Mouse (Mus musculus): ENCODE data around the gene Hipk4. TPM values are rescaled to one million over a fixed set of nuclear protein-coding genes. Genes with fewer than 3 reads are reported as not detected.

Hipk4 gene
- polyA plus RNA-seq, 1 experiment from 2014 or later = 0.97 TPM

GRCm38 (mm10) chr7:27569580-27570224 lies 46.6 kb downstream of the Hipk4 start:
- ATAC-seq (ENCODE audit: insufficient number of reproducible peaks, insufficient read depth, low FRiP score, low TSS enrichment, low read depth) = no peak
- Histone ChIP-seq H3K9ac (replicated peaks) (no peak overlapping the region), H3K27ac (no peak overlapping the region), H3K4me3 (replicated peaks) (no peak overlapping the region), H3K27me3 (no peaks in the 10 kb centered on the region), H3K9me3 (no peaks in the 10 kb centered on the region), H3K36me3 (peaks cover 88% of the 10 kb centered on the region), H3K4me1 (replicated peaks) (no peaks in the 10 kb centered on the region), H3K4me2 (no peak overlapping the region)
- 88% methylated on average over 5 of the region's 5 CpGs for WGBS

DNA sequence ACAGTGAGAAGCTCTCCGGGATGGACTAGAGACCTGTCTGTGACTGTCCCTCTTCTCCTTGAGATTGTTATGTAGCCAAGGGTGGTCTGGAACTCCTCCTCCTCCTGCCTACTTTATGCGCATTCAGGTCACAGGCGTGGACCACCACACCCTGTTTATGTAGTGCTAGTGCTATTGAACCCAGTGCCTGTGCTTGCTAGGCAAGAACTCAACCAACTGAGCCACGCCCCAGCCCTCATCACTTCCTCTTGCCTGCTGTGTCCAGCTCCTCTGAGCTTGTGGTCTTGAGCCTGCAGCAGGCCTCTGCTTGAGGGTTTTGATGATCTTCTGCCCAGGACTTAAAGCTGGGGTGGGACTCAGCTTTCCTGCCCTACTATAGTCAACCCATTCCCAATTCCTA lies 49.1 kb downstream of the Hipk4 start:
- Histone ChIP-seq H3K36me3 (peaks cover 90% of the 10 kb centered on the region), H3K4me1 (replicated peaks) (no peaks in the 10 kb centered on the region), H3K4me3 (replicated peaks) (no peak overlapping the region), H3K9me3 (no peaks in the 10 kb centered on the region), H3K27me3 (no peaks in the 10 kb centered on the region), H3K9ac (replicated peaks) (no peak overlapping the region), H3K27ac (no peak overlapping the region), H3K4me2 (no peak overlapping the region)
- 97% methylated on average over 4 of the region's 4 CpGs for WGBS
- no peak for ATAC-seq (ENCODE audit: insufficient number of reproducible peaks, insufficient read depth, low FRiP score, low TSS enrichment, low read depth)

DNA sequence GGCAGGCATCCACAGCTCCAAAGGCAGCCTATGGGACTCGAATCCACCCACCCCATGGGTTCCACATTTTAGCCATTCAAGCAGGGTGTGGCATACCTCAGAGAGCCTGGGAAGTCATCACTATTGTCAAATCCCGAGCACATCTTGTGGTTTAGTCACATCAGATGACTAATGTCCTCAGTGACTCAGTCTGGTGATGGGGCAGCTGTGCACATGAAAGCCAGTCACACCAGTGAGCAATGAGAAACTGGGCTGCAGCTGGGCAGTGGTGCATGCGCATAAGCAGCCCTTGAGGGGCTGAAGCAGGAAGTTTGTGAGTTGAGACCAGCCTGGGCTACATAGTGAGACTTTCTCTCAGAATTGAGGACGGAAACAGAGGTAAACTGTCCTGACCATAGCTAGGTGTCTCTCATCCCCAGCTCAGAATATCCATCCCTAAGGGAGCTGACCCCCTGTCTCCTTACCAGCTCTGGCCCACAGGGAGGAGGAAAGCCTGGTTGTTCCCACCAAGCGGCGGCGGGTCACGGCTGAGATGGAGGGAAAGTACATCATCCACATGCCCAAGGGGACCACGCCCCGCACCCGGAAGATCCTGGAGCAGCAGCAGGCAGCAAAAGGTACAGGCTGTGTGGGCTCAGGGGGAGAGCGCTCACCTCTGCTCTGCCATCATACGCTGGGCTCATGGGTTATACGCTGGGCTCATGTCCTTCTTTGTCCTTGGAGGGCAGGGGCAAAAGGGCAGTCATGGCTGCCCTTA lies 51.2 kb downstream of the Hipk4 start:
- H3K4me3 ChIP-seq (replicated peaks) = no peak overlapping the region
- no peaks in the 10 kb centered on the region for H3K27me3 ChIP-seq
- H3K9me3 ChIP-seq = no peaks in the 10 kb centered on the region
- H3K36me3 ChIP-seq = peaks cover 92% of the 10 kb centered on the region
- 93% methylated on average over 14 of the region's 14 CpGs for WGBS
- H3K4me2 ChIP-seq = no peak overlapping the region
- no peaks in the 10 kb centered on the region for H3K4me1 ChIP-seq (replicated peaks)
- ATAC-seq (ENCODE audit: insufficient number of reproducible peaks, insufficient read depth, low FRiP score, low TSS enrichment, low read depth) = no peak
- H3K9ac ChIP-seq (replicated peaks) = no peak overlapping the region
- H3K27ac ChIP-seq = no peak overlapping the region

DNA sequence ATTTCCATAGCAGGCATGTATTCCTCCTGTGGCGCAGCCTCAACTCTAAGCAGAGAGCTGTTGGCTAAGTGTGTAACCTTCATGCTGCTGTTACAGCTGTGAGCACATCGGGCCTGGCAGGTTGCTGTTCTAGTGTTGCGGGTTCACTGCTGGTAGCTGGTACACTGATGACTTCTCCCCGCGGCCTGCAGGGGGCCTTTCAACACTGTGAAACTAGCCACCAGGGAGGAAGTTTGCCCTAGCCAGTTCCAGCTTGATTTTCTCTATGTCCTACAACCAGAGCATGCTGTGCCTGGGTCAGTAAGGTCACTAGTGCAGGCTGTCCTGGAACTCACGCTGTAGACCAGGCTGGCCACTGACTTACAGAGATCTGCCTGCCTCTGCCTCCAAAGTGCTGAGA lies 53.8 kb downstream of the Hipk4 start:
- H3K4me2 ChIP-seq = no peak overlapping the region
- peaks cover 93% of the 10 kb centered on the region for H3K36me3 ChIP-seq
- H3K9ac ChIP-seq (replicated peaks) = no peak overlapping the region
- no peak overlapping the region for H3K4me3 ChIP-seq (replicated peaks)
- H3K4me1 ChIP-seq (replicated peaks) = no peaks in the 10 kb centered on the region
- no peaks in the 10 kb centered on the region for H3K9me3 ChIP-seq
- no peaks in the 10 kb centered on the region for H3K27me3 ChIP-seq
- ATAC-seq (ENCODE audit: insufficient number of reproducible peaks, insufficient read depth, low FRiP score, low TSS enrichment, low read depth) = no peak
- WGBS = 66% methylated on average over 6 of the region's 6 CpGs
- no peak overlapping the region for H3K27ac ChIP-seq

DNA sequence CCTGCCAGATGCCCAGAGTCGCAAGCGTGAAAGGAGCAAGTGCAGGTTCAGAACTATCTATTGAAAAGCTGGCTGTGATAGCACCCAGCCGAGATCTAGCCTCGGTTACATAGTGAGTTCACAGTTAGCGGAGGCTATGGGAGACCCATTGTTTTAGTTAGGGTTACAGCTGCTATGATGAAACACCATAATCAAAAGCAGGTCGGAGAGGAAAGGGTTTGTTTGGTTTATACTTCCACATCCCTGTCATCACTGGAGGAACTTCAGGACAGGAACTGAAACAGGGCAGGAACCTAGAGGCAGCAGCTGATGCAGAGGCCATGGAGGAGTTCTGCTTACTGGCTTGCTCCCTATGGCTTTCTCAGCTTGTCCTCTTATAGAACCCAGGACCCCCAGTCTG lies 54.5 kb downstream of the Hipk4 start:
- Histone ChIP-seq H3K9ac (replicated peaks) (no peak overlapping the region), H3K4me1 (replicated peaks) (no peaks in the 10 kb centered on the region), H3K4me3 (replicated peaks) (no peak overlapping the region), H3K9me3 (no peaks in the 10 kb centered on the region), H3K27me3 (no peaks in the 10 kb centered on the region), H3K4me2 (no peak overlapping the region), H3K36me3 (peaks cover 93% of the 10 kb centered on the region), H3K27ac (no peak overlapping the region)
- ATAC-seq (ENCODE audit: insufficient number of reproducible peaks, insufficient read depth, low FRiP score, low TSS enrichment, low read depth) = no peak
- 93% methylated on average over 6 of the region's 6 CpGs for WGBS

GRCm38 (mm10) chr7:27578465-27578864 lies 55.4 kb downstream of the Hipk4 start:
- Histone ChIP-seq H3K27me3 (no peaks in the 10 kb centered on the region), H3K4me1 (replicated peaks) (no peaks in the 10 kb centered on the region), H3K4me2 (no peak overlapping the region), H3K4me3 (replicated peaks) (no peak overlapping the region), H3K9me3 (no peaks in the 10 kb centered on the region), H3K27ac (no peak overlapping the region), H3K36me3 (peaks cover 98% of the 10 kb centered on the region), H3K9ac (replicated peaks) (no peak overlapping the region)
- no peak for ATAC-seq (ENCODE audit: insufficient number of reproducible peaks, insufficient read depth, low FRiP score, low TSS enrichment, low read depth)
- WGBS = 54% methylated on average over 7 of the region's 7 CpGs

DNA sequence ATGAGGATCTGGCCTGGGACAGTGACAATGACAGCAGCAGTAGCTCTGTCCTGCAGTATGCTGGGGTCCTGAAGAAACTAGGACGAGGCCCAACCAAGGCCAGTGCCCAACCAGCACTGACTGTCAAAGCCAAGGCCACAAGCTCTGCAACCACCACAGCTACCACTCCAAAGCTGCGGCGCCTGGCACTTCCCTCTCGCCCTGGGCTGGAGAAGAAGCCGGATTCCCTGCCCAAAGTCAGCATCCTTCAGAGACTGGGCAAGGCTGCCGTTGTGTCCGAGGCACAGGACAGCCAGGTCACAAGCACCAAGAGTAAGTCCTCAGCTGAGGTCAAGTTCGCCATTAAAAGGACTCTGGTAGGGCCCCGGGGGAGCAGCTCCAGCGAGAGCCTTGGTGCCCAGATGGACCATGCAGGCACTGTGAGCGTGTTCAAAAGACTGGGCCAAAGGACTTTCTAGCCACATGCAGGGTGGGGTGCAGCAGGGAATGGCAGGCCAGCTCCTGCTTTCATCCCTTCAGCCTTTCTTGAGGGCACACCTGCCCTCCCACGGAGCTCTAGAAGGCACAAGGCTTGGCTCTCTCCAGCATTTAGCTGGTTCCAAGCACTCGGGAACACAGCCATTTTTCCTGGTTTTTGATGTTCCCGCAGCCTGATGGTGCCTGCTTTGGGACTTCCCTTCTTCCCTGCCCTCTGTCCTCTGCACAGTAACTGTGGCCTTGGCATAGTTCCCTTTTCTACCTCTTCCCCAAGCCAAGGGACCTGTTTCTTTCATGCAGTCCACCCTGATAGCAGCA lies 57.5 kb downstream of the Hipk4 start:
- peaks cover 96% of the 10 kb centered on the region for H3K36me3 ChIP-seq

More for the DNA sequence above, 57.5 kb downstream of the Hipk4 start:
- Histone ChIP-seq H3K9ac (replicated peaks) (no peak overlapping the region), H3K4me2 (no peak overlapping the region), H3K4me3 (replicated peaks) (no peak overlapping the region), H3K4me1 (replicated peaks) (no peaks in the 10 kb centered on the region), H3K9me3 (no peaks in the 10 kb centered on the region), H3K27ac (no peak overlapping the region), H3K27me3 (no peaks in the 10 kb centered on the region)
- WGBS = 88% methylated on average over 14 of the region's 14 CpGs
- no peak for ATAC-seq (ENCODE audit: insufficient number of reproducible peaks, insufficient read depth, low FRiP score, low TSS enrichment, low read depth)

Other genes with a start within 250 kb of the Hipk4 start
- gene Ltbp4, start 185.6 kb upstream of the Hipk4 start, polyA plus RNA-seq (2016; fragmentation: Nextera tagmentation; extraction: Ambion mirVana) = 15.2 and 15.8 TPM in 2 replicates
- gene Shkbp1, start 167.2 kb upstream of the Hipk4 start, polyA plus RNA-seq (2016; fragmentation: Nextera tagmentation; extraction: Ambion mirVana) = 59.5 and 59.9 TPM in 2 replicates
- 0.42 TPM in 1 of 2 replicates, not detected in the other for gene Gm20479, start 165.8 kb upstream of the Hipk4 start, polyA plus RNA-seq (2016; fragmentation: Nextera tagmentation; extraction: Ambion mirVana)
- gene Sptbn4, start 75.6 kb upstream of the Hipk4 start, polyA plus RNA-seq (2016; fragmentation: Nextera tagmentation; extraction: Ambion mirVana) = 0.26 and 0.41 TPM in 2 replicates
- 34.1 and 38.8 TPM in 2 replicates for gene Blvrb, start 75.3 kb upstream of the Hipk4 start, polyA plus RNA-seq (2016; fragmentation: Nextera tagmentation; extraction: Ambion mirVana)
- 29.4 and 30.3 TPM in 2 replicates for gene Sertad3, start 49.5 kb upstream of the Hipk4 start, polyA plus RNA-seq (2016; fragmentation: Nextera tagmentation; extraction: Ambion mirVana)
- 29.4 and 30.4 TPM in 2 replicates for gene Sertad1, start 36.4 kb upstream of the Hipk4 start, polyA plus RNA-seq (2016; fragmentation: Nextera tagmentation; extraction: Ambion mirVana)
- gene Prx, start 23.9 kb upstream of the Hipk4 start, polyA plus RNA-seq (2016; fragmentation: Nextera tagmentation; extraction: Ambion mirVana) = 5.6 and 6.1 TPM in 2 replicates
- 59.7 and 68.5 TPM in 2 replicates for gene Pld3, start 30.0 kb downstream of the Hipk4 start, polyA plus RNA-seq (2016; fragmentation: Nextera tagmentation; extraction: Ambion mirVana)
- gene 2310022A10Rik, start 30.0 kb downstream of the Hipk4 start, polyA plus RNA-seq (2016; fragmentation: Nextera tagmentation; extraction: Ambion mirVana) = 34.7 and 36.0 TPM in 2 replicates
- 98.8 and 104 TPM in 2 replicates for gene Akt2, start 68.3 kb downstream of the Hipk4 start, polyA plus RNA-seq (2016; fragmentation: Nextera tagmentation; extraction: Ambion mirVana)
- 0.20 TPM in 1 of 2 replicates, not detected in the other for gene Ttc9b, start 130.6 kb downstream of the Hipk4 start, polyA plus RNA-seq (2016; fragmentation: Nextera tagmentation; extraction: Ambion mirVana)
- 16.6 and 18.6 TPM in 2 replicates for gene Map3k10, start 151.3 kb downstream of the Hipk4 start, polyA plus RNA-seq (2016; fragmentation: Nextera tagmentation; extraction: Ambion mirVana)
- gene Zfp607b, start 166.1 kb downstream of the Hipk4 start, polyA plus RNA-seq (2016; fragmentation: Nextera tagmentation; extraction: Ambion mirVana) = 3.7 and 3.8 TPM in 2 replicates
- gene Zfp60, start 208.1 kb downstream of the Hipk4 start, polyA plus RNA-seq (2016; fragmentation: Nextera tagmentation; extraction: Ambion mirVana) = 48.0 and 50.2 TPM in 2 replicates